Mouse (Mus musculus) heart, embryonic 15.5 days (tissue): Measurements from ENCODE around the gene Grip1. TPM values are rescaled to one million over a fixed set of nuclear protein-coding genes. Genes with fewer than 3 reads are reported as not detected.

ENCODE experiments used
- ATAC-seq: fragments of 200-750 bp; cut with Nextera tagmentation; replicated peaks from 2 replicates; pipeline ENCODE4 v1.8.0; 2017; ENCODE audit warnings: low read depth, moderate TSS enrichment; ENCODE audit not compliant: insufficient number of reproducible peaks, insufficient read depth, low FRiP score
- H3K27ac ChIP-seq: fragments of 300-500 bp; sonication (generic); 2 replicates; pipeline ENCODE4 v1.5.1; 2015; ENCODE audit warnings: mild to moderate bottlenecking, inconsistent platforms
- H3K27me3 ChIP-seq: fragments of 300-500 bp; sonication (generic); 2 replicates; pipeline ENCODE4 v1.6.1; 2015; ENCODE audit warnings: inconsistent platforms
- H3K36me3 ChIP-seq: fragments of 300-500 bp; sonication (generic); 2 replicates; pipeline ENCODE4 v1.6.1; 2015; ENCODE audit warnings: mild to moderate bottlenecking, inconsistent platforms
- H3K4me1 ChIP-seq: fragments of 300-500 bp; sonication (generic); replicated peaks from 2 replicates; pipeline ENCODE4 v1.6.1; 2015; ENCODE audit warnings: inconsistent platforms
- H3K4me2 ChIP-seq: fragments of 300-500 bp; sonication (generic); 2 replicates; pipeline ENCODE4 v1.6.1; 2015; ENCODE audit warnings: inconsistent platforms, mild to moderate bottlenecking, moderate library complexity
- H3K4me3 ChIP-seq: fragments of 300-500 bp; sonication (generic); 2 replicates; pipeline ENCODE4 v1.5.1; 2015; ENCODE audit warnings: mild to moderate bottlenecking, inconsistent platforms
- H3K9ac ChIP-seq: fragments of 300-500 bp; sonication (generic); 2 replicates; pipeline ENCODE4 v1.6.1; 2015; ENCODE audit warnings: mild to moderate bottlenecking, inconsistent platforms
- H3K9me3 ChIP-seq: fragments of 300-500 bp; sonication (generic); replicated peaks from 2 replicates; pipeline ENCODE4 v1.6.1; 2016; ENCODE audit warnings: inconsistent platforms
- WGBS: fragments of 180-500 bp; shearing (Covaris S2); methylation state at CpG from one replicate; pipeline ENCODE4 v1.1.7; 2015; ENCODE audit warnings: mixed read lengths; 5-methylcytosine and 5-hydroxymethylcytosine counted together
- polyA plus RNA-seq: library from polyadenylated mRNA; unstranded; fragments of >200 nt; fragmentation: Nextera tagmentation; extraction: Ambion mirVana; gene quantifications from 2 replicates; pipeline ENCODE4 v1.2.1, GENCODE M21; 2015

The Grip1 gene
- polyA plus RNA-seq, 1 experiment from 2014 or later, result 1.5 TPM

DNA sequence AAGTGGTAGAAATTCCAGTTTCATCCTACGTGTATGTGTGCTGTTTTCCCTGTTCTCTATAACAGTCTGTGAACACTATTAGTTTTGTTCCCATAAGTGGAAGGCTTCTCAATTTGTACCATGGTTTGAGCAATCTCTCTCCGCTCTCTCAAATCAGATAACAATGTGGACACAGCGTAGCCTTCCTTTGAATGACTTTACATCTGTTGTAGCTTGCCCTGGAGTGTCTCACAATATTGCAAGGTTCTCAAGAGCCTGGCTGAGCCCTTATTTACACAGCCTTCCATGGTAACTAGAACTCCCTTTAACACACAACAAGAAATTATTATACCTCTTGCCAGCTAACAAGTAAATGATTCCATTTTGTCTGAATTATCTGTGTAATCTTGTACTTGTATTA is 268.3 kb downstream of the Grip1 start:
- 56% methylated on average over 3 of the region's 3 CpGs for WGBS
- no peak overlapping the region for H3K9ac ChIP-seq
- H3K27me3 ChIP-seq, result no peaks in the 10 kb centered on the region
- H3K4me3 ChIP-seq, result no peak overlapping the region
- H3K4me1 ChIP-seq, result no peaks in the 10 kb centered on the region; the same call in 1 of the 2 replicates
- H3K4me2 ChIP-seq, result no peak overlapping the region
- H3K27ac ChIP-seq, result no peak overlapping the region
- ATAC-seq, result no peak
- H3K9me3 ChIP-seq, result no peaks in the 10 kb centered on the region
- no peaks in the 10 kb centered on the region for H3K36me3 ChIP-seq

DNA sequence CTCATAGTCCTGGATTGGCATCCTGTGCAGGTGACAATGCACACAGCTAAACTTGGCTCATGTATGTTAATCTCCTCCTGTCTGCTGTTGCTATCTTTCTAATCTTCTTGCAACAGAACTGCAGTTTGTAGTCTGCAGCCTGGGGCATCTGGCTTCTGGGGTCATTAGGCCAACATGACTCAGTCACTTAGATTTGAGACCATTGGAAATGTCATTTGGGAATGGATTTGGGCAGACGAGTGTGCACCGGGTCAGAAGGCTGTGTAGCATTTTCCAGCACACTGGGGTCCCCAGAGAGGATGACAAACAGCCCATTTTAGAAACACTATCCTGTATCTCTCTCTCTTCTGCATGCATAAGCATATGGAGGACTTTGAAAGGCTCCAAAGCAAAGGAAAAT is 268.8 kb downstream of the Grip1 start:
- no peak for ATAC-seq
- 35% methylated on average over 2 of the region's 2 CpGs for WGBS
- Histone ChIP-seq H3K27me3 (no peaks in the 10 kb centered on the region), H3K4me1 (no peaks in the 10 kb centered on the region; the same call in 1 of the 2 replicates), H3K4me2 (no peak overlapping the region), H3K9me3 (no peaks in the 10 kb centered on the region), H3K36me3 (no peaks in the 10 kb centered on the region), H3K9ac (no peak overlapping the region), H3K27ac (no peak overlapping the region), H3K4me3 (no peak overlapping the region)

DNA sequence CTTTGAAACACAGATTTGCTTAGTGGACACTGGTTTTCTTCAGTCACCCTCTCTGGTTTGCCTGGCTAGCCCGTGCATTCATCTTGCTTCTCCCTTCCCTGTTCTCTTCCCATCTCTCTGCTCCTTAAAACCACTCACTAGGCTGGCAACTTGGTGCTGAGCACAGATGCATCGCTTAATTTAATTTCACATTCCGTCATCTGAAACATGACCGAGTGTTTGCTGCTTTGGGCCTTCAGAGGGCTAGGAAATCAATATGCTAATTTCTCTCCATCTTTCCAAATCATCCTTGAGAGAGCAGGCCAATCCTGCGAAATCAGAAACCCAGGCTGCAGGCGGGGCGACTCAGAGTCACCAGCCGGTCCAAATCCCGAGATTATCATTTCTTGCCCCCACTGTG is 270.0 kb downstream of the Grip1 start:
- Histone ChIP-seq H3K4me1 (no peaks in the 10 kb centered on the region; the same call in 1 of the 2 replicates), H3K27me3 (no peaks in the 10 kb centered on the region), H3K9ac (no peak overlapping the region), H3K36me3 (no peaks in the 10 kb centered on the region), H3K9me3 (no peaks in the 10 kb centered on the region), H3K4me2 (no peak overlapping the region), H3K27ac (no peak overlapping the region), H3K4me3 (no peak overlapping the region)
- 86% methylated on average over 9 of the region's 9 CpGs for WGBS
- no peak for ATAC-seq

DNA sequence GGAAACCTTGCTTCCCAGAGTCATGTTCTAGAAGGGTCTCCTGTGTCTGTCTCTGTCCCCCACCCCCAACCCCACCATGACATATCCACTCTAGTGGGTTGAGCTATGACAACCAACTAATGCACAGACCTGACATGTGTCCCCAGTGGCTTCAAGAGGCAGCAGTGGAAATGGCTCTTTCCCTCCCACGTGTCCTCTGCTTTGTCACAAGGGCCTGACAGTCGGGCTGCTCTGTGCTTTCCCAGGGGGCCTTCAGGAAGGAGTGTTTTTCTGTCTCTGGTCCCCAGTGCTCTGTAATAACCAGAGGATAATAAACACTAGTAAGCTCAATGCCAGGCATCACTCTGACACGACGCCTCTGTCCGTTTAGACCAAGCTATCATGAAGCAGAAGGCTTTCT is 271.7 kb downstream of the Grip1 start:
- H3K27me3 ChIP-seq, result no peaks in the 10 kb centered on the region
- H3K9ac ChIP-seq, result no peak overlapping the region
- no peak overlapping the region for H3K4me2 ChIP-seq
- no peaks in the 10 kb centered on the region for H3K36me3 ChIP-seq
- no peak for ATAC-seq
- no peak overlapping the region for H3K27ac ChIP-seq
- H3K4me1 ChIP-seq, result no peaks in the 10 kb centered on the region; the same call in 1 of the 2 replicates
- no peaks in the 10 kb centered on the region for H3K9me3 ChIP-seq
- WGBS, result 43% methylated on average over 5 of the region's 5 CpGs
- no peak overlapping the region for H3K4me3 ChIP-seq

DNA sequence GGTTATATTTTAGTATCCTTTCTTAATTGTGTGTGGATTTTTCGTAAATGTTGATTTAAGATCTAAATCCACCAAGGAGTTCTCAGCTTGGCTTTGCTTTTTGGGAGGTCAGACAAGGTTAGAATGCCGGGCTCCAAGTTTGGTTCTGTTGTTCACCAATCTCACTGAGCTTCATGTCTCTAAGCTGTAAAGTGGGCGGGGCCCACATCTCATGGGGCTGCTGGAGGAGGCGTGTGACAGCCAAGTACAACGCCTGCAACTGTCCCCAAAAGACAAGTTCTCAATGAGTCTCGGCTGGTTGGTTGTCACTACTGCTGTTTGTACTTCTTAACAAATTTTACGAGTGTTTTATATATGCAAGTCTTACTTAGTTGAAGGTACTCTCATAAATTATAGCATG is 272.3 kb downstream of the Grip1 start:
- Histone ChIP-seq H3K4me1 (no peaks in the 10 kb centered on the region; the same call in 1 of the 2 replicates), H3K9ac (no peak overlapping the region), H3K4me2 (no peak overlapping the region), H3K36me3 (no peaks in the 10 kb centered on the region), H3K9me3 (no peaks in the 10 kb centered on the region), H3K4me3 (no peak overlapping the region), H3K27me3 (no peaks in the 10 kb centered on the region), H3K27ac (no peak overlapping the region)
- no peak for ATAC-seq
- WGBS, result 71% methylated on average over 7 of the region's 7 CpGs

DNA sequence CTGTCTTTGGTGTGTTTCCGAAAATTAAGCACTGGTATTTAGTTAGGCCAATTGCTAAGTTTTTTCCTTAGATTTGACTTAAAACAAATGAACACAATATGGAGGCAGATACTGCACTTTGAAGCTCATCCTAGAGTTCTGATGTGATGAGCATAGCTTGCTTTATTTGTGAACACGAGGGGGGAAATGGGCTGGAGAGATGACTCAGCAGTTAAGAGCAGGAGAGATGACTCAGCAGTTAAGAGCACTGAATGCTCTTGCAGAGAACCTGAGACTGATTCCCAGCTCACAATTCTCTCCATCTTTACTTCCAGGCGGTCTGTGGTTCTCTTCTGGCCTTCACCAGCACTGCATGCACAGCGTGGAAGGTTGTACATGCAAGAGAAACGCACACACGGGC is 273.3 kb downstream of the Grip1 start:
- Histone ChIP-seq H3K4me3 (no peak overlapping the region), H3K4me1 (no peaks in the 10 kb centered on the region; the same call in 1 of the 2 replicates), H3K27me3 (no peaks in the 10 kb centered on the region), H3K9ac (no peak overlapping the region), H3K4me2 (no peak overlapping the region), H3K36me3 (no peaks in the 10 kb centered on the region), H3K9me3 (no peaks in the 10 kb centered on the region), H3K27ac (no peak overlapping the region)
- WGBS, result 84% methylated on average over 6 of the region's 6 CpGs
- ATAC-seq, result no peak

DNA sequence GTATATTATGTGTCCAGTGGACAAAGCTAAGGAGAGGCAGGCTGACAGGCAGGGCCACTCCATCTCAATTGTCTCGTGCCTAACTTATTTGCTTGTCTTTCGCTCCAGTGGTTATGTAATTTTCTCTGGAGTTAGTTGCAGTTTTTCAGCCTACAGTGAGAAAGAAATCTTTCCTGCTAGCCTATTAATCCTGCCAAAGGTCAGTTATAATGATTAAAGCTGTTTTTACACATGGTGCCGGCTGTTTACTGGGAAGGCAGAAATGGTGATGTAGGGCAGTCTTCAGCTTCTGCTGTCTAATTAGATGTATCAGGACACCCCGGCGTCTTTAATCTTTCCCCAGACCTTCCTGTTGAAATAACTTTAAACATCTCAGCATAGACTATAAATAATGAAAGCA is 276.6 kb downstream of the Grip1 start:
- Histone ChIP-seq H3K9ac (no peak overlapping the region), H3K4me3 (no peak overlapping the region), H3K36me3 (no peaks in the 10 kb centered on the region), H3K4me2 (no peak overlapping the region), H3K27me3 (no peaks in the 10 kb centered on the region), H3K9me3 (no peaks in the 10 kb centered on the region), H3K27ac (no peak overlapping the region), H3K4me1 (no peaks in the 10 kb centered on the region)
- no peak for ATAC-seq
- whole genome bisulfite sequencing, result 59% methylated on average over 5 of the region's 5 CpGs

DNA sequence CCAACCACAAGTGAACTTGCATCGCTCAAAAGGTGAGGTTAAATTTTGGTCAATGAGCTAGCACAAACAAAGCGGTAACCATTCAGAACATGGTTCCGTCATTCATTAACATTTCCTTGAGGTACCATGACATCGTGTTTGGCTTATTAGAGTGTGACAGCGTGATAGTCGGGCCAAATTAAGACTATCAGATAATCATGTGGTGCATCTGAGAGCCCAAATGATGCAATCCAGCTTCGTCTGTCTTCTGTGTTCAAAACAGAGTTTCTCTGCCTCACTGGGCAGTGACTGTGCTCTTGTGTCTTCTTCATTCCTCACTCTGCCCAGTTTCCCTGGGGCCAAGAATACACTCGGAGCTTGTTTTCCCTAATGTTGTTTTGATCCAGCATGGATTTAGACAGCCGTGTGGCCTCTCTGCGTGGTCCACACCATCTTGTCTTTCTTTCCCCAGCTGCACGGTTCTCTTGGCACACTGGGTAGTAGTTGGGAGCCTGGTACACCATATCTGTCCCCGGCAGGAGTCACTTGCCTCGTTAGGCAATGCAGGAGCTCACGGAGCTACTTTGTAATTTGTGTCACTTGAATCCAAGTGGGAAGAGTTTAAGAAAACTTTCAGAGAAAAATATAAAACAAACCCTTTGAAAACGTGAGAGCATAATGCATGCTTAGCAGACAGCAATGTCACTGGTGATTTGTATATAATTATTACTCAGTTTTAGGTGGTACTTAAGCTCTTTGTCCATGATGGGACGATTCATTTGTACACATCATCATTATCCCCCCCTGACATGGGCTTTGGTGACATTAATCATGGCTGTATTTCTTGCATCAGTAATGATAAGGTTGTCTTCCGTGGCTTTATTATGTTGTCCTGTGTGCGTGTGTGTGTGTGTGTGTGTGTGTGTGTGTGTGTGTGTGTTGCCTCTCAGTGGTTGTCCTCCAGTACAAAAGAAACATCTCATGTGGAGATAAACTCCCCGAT is 281.7 kb downstream of the Grip1 start:
- 62% methylated on average over 19 of the region's 19 CpGs for WGBS
- H3K27ac ChIP-seq, result no peak overlapping the region
- H3K4me2 ChIP-seq, result no peak overlapping the region
- no peak overlapping the region for H3K4me3 ChIP-seq
- H3K27me3 ChIP-seq, result no peaks in the 10 kb centered on the region
- H3K36me3 ChIP-seq, result no peaks in the 10 kb centered on the region
- no peak overlapping the region for H3K9ac ChIP-seq
- H3K9me3 ChIP-seq, result no peaks in the 10 kb centered on the region
- ATAC-seq, result no peak
- 0 out of 2 replicates have a peak, but pooled peaks cover 6% of the 10 kb centered on the region for H3K4me1 ChIP-seq

DNA sequence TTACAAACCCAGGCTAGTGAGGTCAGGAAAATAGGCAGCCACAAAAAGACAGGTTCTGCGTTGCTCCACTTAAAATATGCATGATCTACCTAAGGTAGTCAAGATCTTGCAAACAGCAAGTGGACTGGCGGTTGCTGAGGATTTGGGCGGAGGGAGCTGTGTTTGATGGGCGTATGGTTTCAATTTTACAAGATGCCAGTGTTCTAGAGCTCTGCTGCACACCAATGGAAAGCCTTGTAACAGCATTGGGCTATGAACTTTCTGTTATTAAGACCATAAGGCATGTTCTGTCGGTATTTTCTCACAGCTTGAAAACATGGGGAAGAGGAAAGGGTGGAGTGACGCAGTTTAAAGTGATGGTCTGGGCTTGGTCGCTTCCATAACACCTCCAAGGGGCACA is 285.8 kb downstream of the Grip1 start:
- Histone ChIP-seq H3K4me1 (0 out of 2 replicates have a peak, but pooled peaks cover 6% of the 10 kb centered on the region), H3K9ac (no peak overlapping the region), H3K4me2 (no peak overlapping the region), H3K27ac (no peak overlapping the region), H3K9me3 (no peaks in the 10 kb centered on the region), H3K36me3 (no peaks in the 10 kb centered on the region), H3K4me3 (no peak overlapping the region), H3K27me3 (no peaks in the 10 kb centered on the region)
- 82% methylated on average over 7 of the region's 7 CpGs for WGBS
- no peak for ATAC-seq

DNA sequence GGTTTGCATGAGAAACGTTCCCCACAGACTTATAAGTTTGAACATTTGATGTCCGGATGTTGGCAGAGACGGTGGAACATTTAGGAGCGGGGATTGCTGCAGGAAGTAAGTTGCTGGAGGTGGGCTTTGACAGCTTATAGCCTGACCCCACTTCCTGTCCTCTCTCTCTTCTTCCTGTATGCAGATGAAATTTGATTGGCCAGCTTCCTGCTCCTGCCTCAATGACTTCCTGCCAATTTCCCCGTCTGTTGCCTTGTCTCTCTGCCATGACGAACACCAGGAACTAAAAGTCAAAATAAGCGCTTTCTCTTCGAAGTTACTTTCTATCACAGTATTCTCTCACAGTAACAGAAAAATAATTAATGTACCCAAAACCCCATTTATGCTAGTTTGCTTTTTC is 289.1 kb downstream of the Grip1 start:
- no peaks in the 10 kb centered on the region for H3K9me3 ChIP-seq
- no peaks in the 10 kb centered on the region for H3K36me3 ChIP-seq
- no peak overlapping the region for H3K4me2 ChIP-seq
- no peak overlapping the region for H3K9ac ChIP-seq
- no peaks in the 10 kb centered on the region for H3K27me3 ChIP-seq
- no peak overlapping the region for H3K27ac ChIP-seq
- WGBS, result 74% methylated on average over 8 of the region's 8 CpGs
- H3K4me1 ChIP-seq, result no peaks in the 10 kb centered on the region
- H3K4me3 ChIP-seq, result no peak overlapping the region
- no peak for ATAC-seq

DNA sequence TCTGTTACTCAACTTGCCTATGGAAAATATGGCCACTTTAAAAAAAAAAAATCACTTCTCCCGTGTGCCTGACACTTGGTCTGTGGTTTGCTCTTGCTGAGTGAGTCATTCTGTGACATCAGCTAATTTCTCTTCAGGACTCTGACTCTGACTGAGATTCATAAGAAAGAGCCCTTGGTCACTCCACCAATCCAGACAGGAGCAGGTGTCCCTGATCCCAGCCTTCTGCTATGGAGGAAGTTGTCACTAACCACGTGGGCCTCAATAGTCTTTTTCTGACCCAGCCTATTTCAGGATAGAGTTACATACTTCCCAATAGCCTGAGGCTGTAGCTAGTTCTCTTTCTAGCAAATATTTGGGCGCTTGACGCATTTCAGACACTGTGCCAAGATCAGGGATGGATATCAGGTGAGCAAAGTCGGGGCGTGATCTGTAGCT is 298.8 kb downstream of the Grip1 start:
- ATAC-seq, result no peak
- 63% methylated on average over 6 of the region's 6 CpGs for WGBS

DNA sequence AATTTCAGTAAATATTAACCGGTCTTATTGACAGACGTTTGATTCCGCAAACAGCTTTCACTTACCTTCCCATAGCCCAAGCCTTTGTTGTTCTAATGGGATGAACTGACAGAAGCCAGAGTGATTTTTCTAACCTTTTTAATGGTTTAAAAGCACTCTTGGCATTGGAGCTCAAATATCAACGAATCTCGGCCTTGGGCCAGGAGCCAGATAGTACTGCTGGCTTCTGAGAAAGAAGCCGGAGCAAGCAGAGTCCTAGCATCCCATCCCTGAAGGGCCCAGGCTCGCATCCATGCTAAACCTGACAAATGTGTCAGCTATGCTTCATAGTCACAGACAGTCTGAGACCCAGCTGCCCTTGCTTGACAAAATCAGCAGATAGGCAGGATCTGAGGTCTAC is 302.6 kb downstream of the Grip1 start:
- Histone ChIP-seq H3K4me2 (no peak overlapping the region), H3K27me3 (no peaks in the 10 kb centered on the region), H3K36me3 (no peaks in the 10 kb centered on the region), H3K4me3 (no peak overlapping the region), H3K9me3 (no peaks in the 10 kb centered on the region), H3K4me1 (no peaks in the 10 kb centered on the region), H3K27ac (no peak overlapping the region), H3K9ac (no peak overlapping the region)
- 70% methylated on average over 7 of the region's 7 CpGs for WGBS
- ATAC-seq, result no peak

More for the DNA sequence above, 298.8 kb downstream of the Grip1 start:
- Histone ChIP-seq H3K27me3 (no peaks in the 10 kb centered on the region), H3K9me3 (no peaks in the 10 kb centered on the region), H3K4me2 (no peak overlapping the region), H3K27ac (no peak overlapping the region), H3K4me3 (no peak overlapping the region), H3K9ac (no peak overlapping the region), H3K4me1 (no peaks in the 10 kb centered on the region), H3K36me3 (no peaks in the 10 kb centered on the region)
